Mouse (Mus musculus) liver, adult 2 months (tissue): ENCODE measurements around the gene Pkib.

Experiments
- CTCF ChIP-seq: fragments of 200-500 bp; IDR thresholded peaks from 2 replicates; pipeline ENCODE4 v1.5.1; 2011; ENCODE audit warnings: low read depth, low read length, control low read depth
- POLR2A ChIP-seq: fragments of 200-500 bp; IDR thresholded peaks from 2 replicates; pipeline ENCODE4 v1.6.1; 2011; ENCODE audit warnings: low read length, control low read depth; ENCODE audit not compliant: insufficient read depth; ENCODE audit errors: extremely low read depth

DNA sequence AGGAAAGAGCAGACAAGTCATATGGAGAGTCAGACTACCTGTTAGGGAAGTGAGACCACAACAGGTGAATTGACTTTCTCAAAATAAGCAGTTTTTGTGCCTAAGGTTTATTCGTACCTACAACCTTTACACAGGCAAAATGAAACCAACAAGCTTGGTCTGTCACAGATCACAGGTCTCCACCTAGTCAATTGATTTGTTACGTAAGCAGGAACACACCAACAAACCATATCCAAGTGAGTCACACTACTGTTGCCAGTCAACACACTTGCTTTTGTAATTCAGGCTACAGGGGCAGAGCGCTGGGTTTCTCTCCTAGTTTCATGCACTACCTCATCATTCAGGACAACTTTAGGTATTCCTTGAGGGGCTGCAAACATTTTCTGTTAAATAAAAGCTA lies 28.7 kb downstream of the Pkib start:
- TF ChIP-seq POLR2A (no peak), CTCF (no peak)
